In the genomic region with DNA sequence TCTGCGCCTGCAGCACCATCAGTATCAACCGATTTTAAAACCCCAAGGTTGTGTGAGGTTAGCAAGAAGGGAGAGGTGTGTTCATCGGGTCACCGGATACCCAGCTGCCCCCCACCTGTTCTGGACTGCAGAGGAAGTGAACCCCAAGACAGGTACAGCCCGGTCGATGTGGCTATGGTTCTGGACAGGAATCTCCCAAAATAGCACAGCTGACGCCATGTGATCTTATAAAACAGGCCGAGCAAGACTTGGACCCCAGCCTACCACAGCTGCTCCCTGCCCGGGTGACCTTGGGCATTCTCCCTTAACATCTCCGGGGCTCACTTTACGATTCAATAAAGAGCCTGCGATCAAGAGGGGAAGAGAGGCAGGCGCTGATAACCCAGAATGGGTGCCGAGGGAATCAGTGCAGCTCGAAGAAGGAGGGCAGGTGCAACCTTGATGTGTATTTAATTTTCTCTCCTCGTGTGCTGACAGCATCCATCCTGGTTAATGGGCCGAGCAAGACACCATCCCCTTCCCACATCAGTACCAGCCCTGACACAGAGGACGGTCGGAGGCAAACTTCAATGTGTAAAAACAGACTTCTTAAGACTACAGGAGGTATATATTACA, we compare ENCODE assay signal across 11 mouse cellular contexts. TPM values are rescaled to one million over a fixed set of nuclear protein-coding genes. Genes with fewer than 3 reads are reported as not detected.
DNase-seq lines count a peak whose midpoint lies in the region; ATAC-seq and TF ChIP-seq lines count a peak whose summit lies in the region.
"Had no signal": no experiment of that assay in that cellular context is flagged by ENCODE, and none has a peak within 500 bp of the region (broad histone marks: within the 10 kb centered on the region; RNA-seq: fewer than 3 reads in every experiment).

No protein-coding gene starts in this region.

- H3K4me2 ChIP-seq in forebrain, embryonic 15.5 days (replicated peaks) = no peak overlapping the region
- no peak overlapping the region for H3K4me2 ChIP-seq in forebrain, postnatal 0 days (ENCODE audit: low read depth)
- no peak overlapping the region for H3K4me2 ChIP-seq in hindbrain, embryonic 12.5 days (replicated peaks)
- H3K4me2 ChIP-seq: lung, embryonic 15.5 days had no signal

- WGBS in forebrain, embryonic 15.5 days = 82% methylated on average over 19 of the region's 19 CpGs
- WGBS in forebrain, postnatal 0 days = 75% methylated on average over 19 of the region's 19 CpGs
- 60% methylated on average over 19 of the region's 19 CpGs for WGBS in hindbrain, embryonic 12.5 days

- peaks cover 29% of the 10 kb centered on the region for H3K4me1 ChIP-seq in forebrain, embryonic 15.5 days
- peaks cover 11% of the 10 kb centered on the region; the same call in 1 of the 2 replicates for H3K4me1 ChIP-seq in forebrain, postnatal 0 days (ENCODE audit: insufficient read depth)
- peaks cover 42% of the 10 kb centered on the region for H3K4me1 ChIP-seq in hindbrain, embryonic 12.5 days

- H3K27ac ChIP-seq in forebrain, embryonic 15.5 days (replicated peaks) = peak overlapping the region; percentile 6; the same call in 1 of the 2 replicates
- H3K27ac ChIP-seq in forebrain, postnatal 0 days (ENCODE audit: low read depth, low read length) = no peak overlapping the region
- no peak overlapping the region for H3K27ac ChIP-seq in hindbrain, embryonic 12.5 days
- H3K27ac ChIP-seq: lung, embryonic 15.5 days had no signal

- no peak for ATAC-seq in forebrain, embryonic 15.5 days (replicated peaks)
- no peak for ATAC-seq in forebrain, postnatal 0 days
- ATAC-seq in hindbrain, embryonic 12.5 days (ENCODE audit: low FRiP score) = peak; percentile 36; the same call in 1 of the 2 replicates

- no peaks in the 10 kb centered on the region for H3K27me3 ChIP-seq in forebrain, embryonic 15.5 days
- H3K27me3 ChIP-seq in forebrain, postnatal 0 days (ENCODE audit: insufficient read depth, low read length) = no peaks in the 10 kb centered on the region
- H3K27me3 ChIP-seq in hindbrain, embryonic 12.5 days = peaks cover 36% of the 10 kb centered on the region
- H3K27me3 ChIP-seq: lung, embryonic 15.5 days had no signal

- no peak overlapping the region for H3K4me3 ChIP-seq in forebrain, embryonic 15.5 days
- H3K4me3 ChIP-seq in forebrain, postnatal 0 days (ENCODE audit: low read depth, low read length) = no peak overlapping the region
- H3K4me3 ChIP-seq in hindbrain, embryonic 12.5 days = no peak overlapping the region
- H3K4me3 ChIP-seq: lung, embryonic 15.5 days had no signal

- H3K9ac ChIP-seq in forebrain, embryonic 15.5 days (replicated peaks) = no peak overlapping the region
- no peak overlapping the region for H3K9ac ChIP-seq in forebrain, postnatal 0 days
- no peak overlapping the region for H3K9ac ChIP-seq in hindbrain, embryonic 12.5 days
- H3K9ac ChIP-seq: lung, embryonic 15.5 days had no signal

- no peak for TF ChIP-seq CTCF in forebrain, postnatal 0 days (IDR thresholded peaks at IDR 0.05; ENCODE audit: low read depth)

- H3K36me3 ChIP-seq in forebrain, embryonic 15.5 days = no peaks in the 10 kb centered on the region; the same call in 1 of the 2 replicates
- H3K36me3 ChIP-seq in forebrain, postnatal 0 days (ENCODE audit: insufficient read depth) = peaks cover 1% of the 10 kb centered on the region; the same call in 1 of the 2 replicates
- no peaks in the 10 kb centered on the region for H3K36me3 ChIP-seq in hindbrain, embryonic 12.5 days
- H3K36me3 ChIP-seq: lung, embryonic 15.5 days had no signal

- intact Hi-C loops in gastrocnemius, postnatal 14 days (cut with DNase I; ENCODE audit: low total_unique reads) = no loop called here
- intact Hi-C loops in left cerebral cortex, postnatal 36 days (cut with DNase I) = loop anchor here (10.0 kb wide), 1 partner anchor 304 kb away; no protein-coding TSS in a partner anchor

- no peak for DNase-seq in forebrain, postnatal 0 days
- peak; percentile 64 for DNase-seq in A20 (ENCODE audit: low read depth, low spot score)
- DNase-seq in gastrocnemius, postnatal 14 days = peak; percentile 77
- DNase-seq in right cerebral cortex, postnatal 14 days = no peak
- no peak for DNase-seq in right cerebral cortex, postnatal 10 days (ENCODE audit: low spot score in 2 of 2)
- no peak for DNase-seq in left cerebral cortex, postnatal 36 days (ENCODE audit: low spot score in 2 of 2)
- DNase-seq: cerebellum, adult 9-10 months; right cerebral cortex, postnatal 25 days had no signal

- no peaks in the 10 kb centered on the region for H3K9me3 ChIP-seq in forebrain, embryonic 15.5 days
- H3K9me3 ChIP-seq in forebrain, postnatal 0 days (ENCODE audit: low read length) = no peaks in the 10 kb centered on the region
- no peaks in the 10 kb centered on the region for H3K9me3 ChIP-seq in hindbrain, embryonic 12.5 days (replicated peaks)
- H3K9me3 ChIP-seq: lung, embryonic 15.5 days had no signal

RNA-seq across cellular contexts. Expression of gene Gm340, which starts 36.7 kb away (rescaled TPM):
- 2.9 and 3.1 TPM in 2 replicates for polyA plus RNA-seq in forebrain, embryonic 15.5 days (2015; fragmentation: Nextera tagmentation; extraction: Ambion mirVana)
- 6.8 and 7.6 TPM in 2 replicates for total RNA-seq in forebrain, postnatal 0 days (2014; rRNA removed)
- 1.2 and 1.7 TPM in 2 replicates for polyA plus RNA-seq in forebrain, postnatal 0 days (2015; fragmentation: Nextera tagmentation; extraction: Ambion mirVana)
- 1 to 10 TPM; 6.1 to 7.7 TPM for total RNA-seq in gastrocnemius, postnatal 14 days (2021)
- polyA plus RNA-seq in hindbrain, embryonic 12.5 days (2016; fragmentation: Nextera tagmentation; extraction: Ambion mirVana) = 3.9 and 4.8 TPM in 2 replicates
- 10 to 100 TPM; 12.2 to 15.2 TPM for total RNA-seq in left cerebral cortex, postnatal 36 days (2021)

Comparison
In these comparisons a context has a peak if more than half of its experiments do, and no peak if none do; other contexts are left out.
1. DNase-seq: peak in A20 (single experiment) and gastrocnemius, postnatal 14 days (single experiment); none in forebrain, postnatal 0 days (single experiment), right cerebral cortex, postnatal 14 days (single experiment), right cerebral cortex, postnatal 10 days (0 of 2) and left cerebral cortex, postnatal 36 days (0 of 2).